Mouse (Mus musculus) liver, adult 2 months (tissue): ENCODE data around the gene Slc43a2.

ENCODE experiments used
- CTCF ChIP-seq: fragments of 200-500 bp; IDR thresholded peaks from 2 replicates; pipeline ENCODE4 v1.5.1; 2011; ENCODE audit warnings: low read depth, low read length, control low read depth
- POLR2A ChIP-seq: fragments of 200-500 bp; IDR thresholded peaks from 2 replicates; pipeline ENCODE4 v1.6.1; 2011; ENCODE audit warnings: low read length, control low read depth; ENCODE audit not compliant: insufficient read depth; ENCODE audit errors: extremely low read depth

GRCm38 (mm10) chr11:75540209-75540608, 8.7 kb downstream of the Slc43a2 start:
- TF ChIP-seq CTCF, result no peak
- TF ChIP-seq POLR2A, result no peak
